Mouse (Mus musculus) CH12.LX (cell line): ENCODE measurements around the gene Nfatc2ip. TPM values are rescaled to one million over a fixed set of nuclear protein-coding genes. Genes with fewer than 3 reads are reported as not detected.
A peak's percentile ranks its signal among the peaks of the same experiment; 100 is the strongest.

ENCODE experiments used
- DNase-seq: peaks from one replicate; pipeline ENCODE4 v3.0.0-alpha.2; 2013; ENCODE audit errors: extremely low read depth
- H3K27ac ChIP-seq: 2 replicates; pipeline ENCODE4 v1.5.1; 2012; ENCODE audit warnings: low read depth, mild to moderate bottlenecking, control low read depth, moderate library complexity; ENCODE audit not compliant: insufficient read depth
- H3K27me3 ChIP-seq: replicated peaks from 2 replicates; pipeline ENCODE3; 2012; ENCODE audit warnings: inconsistent platforms
- H3K36me3 ChIP-seq, 2 experiments: replicated peaks in 1 of 2; 2 replicates each; pipeline versions ENCODE3 to v1.6.1; 2012; ENCODE audit warnings: inconsistent platforms in 1 of 2, low read length in 1 of 2, mild to moderate bottlenecking in 1 of 2, mixed read lengths in 1 of 2, moderate library complexity in 1 of 2; ENCODE audit not compliant: control insufficient read depth in 1 of 2, insufficient read depth in 1 of 2
- H3K4me1 ChIP-seq, 2 experiments: 2 replicates each; pipeline ENCODE4 v1.6.1; 2012; ENCODE audit warnings: inconsistent platforms in 1 of 2, moderate library complexity in 1 of 2; ENCODE audit not compliant: insufficient read depth in 2 of 2, control insufficient read depth in 1 of 2
- H3K4me2 ChIP-seq: 2 replicates; pipeline ENCODE4 v1.6.1; 2012; ENCODE audit warnings: low read depth, mild to moderate bottlenecking, control low read depth; ENCODE audit not compliant: poor library complexity, insufficient read depth, severe bottlenecking
- H3K4me3 ChIP-seq, 3 experiments: fragments of 150-350 bp in 1 of 3; sonication (generic) in 1 of 3; replicated peaks in 1 of 3; 2 replicates each; pipeline versions ENCODE3 to v1.5.1; 2011 to 2012; ENCODE audit warnings: low read depth in 2 of 3, low read length in 2 of 3, mild to moderate bottlenecking in 2 of 3, moderate library complexity in 2 of 3, control low read depth in 1 of 3, improper control_type of control experiment in 1 of 3, inconsistent platforms in 1 of 3, mixed read lengths in 1 of 3; ENCODE audit not compliant: poor library complexity in 1 of 3
- H3K79me2 ChIP-seq: replicated peaks from 2 replicates; pipeline ENCODE4 v1.6.1; 2012; ENCODE audit warnings: mild to moderate bottlenecking, moderate library complexity; ENCODE audit not compliant: control insufficient read depth, poor library complexity, insufficient read depth, severe bottlenecking; ENCODE audit errors: extremely low read depth
- H3K9ac ChIP-seq: 2 replicates; pipeline ENCODE4 v1.6.1; 2012; ENCODE audit warnings: low read depth, mild to moderate bottlenecking, control low read depth, moderate library complexity; ENCODE audit not compliant: insufficient read depth
- H3K9me3 ChIP-seq: replicated peaks from 2 replicates; pipeline ENCODE3; 2012; ENCODE audit warnings: low read length, inconsistent platforms, mixed read lengths
- CHD2 ChIP-seq: IDR thresholded peaks from 2 replicates; pipeline ENCODE4 v1.6.1; 2011; ENCODE audit warnings: low read length, improper control_type of control experiment
- CTCF ChIP-seq, 2 experiments: IDR thresholded peaks in 1 of 2; conservative IDR thresholded peaks in 1 of 2; 2 replicates each; pipeline ENCODE4 v1.5.1; 2011 to 2012; ENCODE audit warnings: low read depth in 2 of 2, low read length in 2 of 2, improper control_type of control experiment in 1 of 2, inconsistent platforms in 1 of 2, mild to moderate bottlenecking in 1 of 2, moderate library complexity in 1 of 2
- E2F4 ChIP-seq: IDR thresholded peaks from 2 replicates; pipeline ENCODE4 v1.6.1; 2011; ENCODE audit warnings: low read depth, low read length, improper control_type of control experiment; ENCODE audit not compliant: insufficient replicate concordance
- ETS1 ChIP-seq: conservative IDR thresholded peaks from 2 replicates; pipeline ENCODE4 v1.6.1; 2012; ENCODE audit warnings: low read depth, mild to moderate bottlenecking, inconsistent platforms, low read length, improper control_type of control experiment, moderate library complexity
- JUND ChIP-seq: conservative IDR thresholded peaks from 2 replicates; pipeline ENCODE4 v1.6.1; 2011; ENCODE audit warnings: low read depth, low read length, improper control_type of control experiment
- KAT2A ChIP-seq: IDR thresholded peaks from 2 replicates; pipeline ENCODE4 v1.6.1; 2012; ENCODE audit warnings: low read length, improper control_type of control experiment, inconsistent platforms; ENCODE audit not compliant: insufficient replicate concordance
- MAX ChIP-seq: IDR thresholded peaks from 2 replicates; pipeline ENCODE4 v1.6.1; 2011; ENCODE audit warnings: low read length, improper control_type of control experiment
- MAZ ChIP-seq: IDR thresholded peaks from 2 replicates; pipeline ENCODE4 v1.6.1; 2012; ENCODE audit warnings: low read depth, mild to moderate bottlenecking, inconsistent platforms, low read length, improper control_type of control experiment, moderate library complexity
- MEF2A ChIP-seq: IDR thresholded peaks from 2 replicates; pipeline ENCODE4 v1.6.1; 2014; ENCODE audit warnings: low read depth, mild to moderate bottlenecking, inconsistent platforms, low read length, improper control_type of control experiment, borderline replicate concordance
- MXI1 ChIP-seq: IDR thresholded peaks from 2 replicates; pipeline ENCODE4 v1.6.1; 2011; ENCODE audit warnings: mild to moderate bottlenecking, low read depth, low read length, improper control_type of control experiment
- PAX5 ChIP-seq: IDR thresholded peaks from 2 replicates; pipeline ENCODE4 v1.6.1; 2012; ENCODE audit warnings: low read length, inconsistent platforms, mixed read lengths
- POLR2AphosphoS2 ChIP-seq: IDR thresholded peaks from 2 replicates; pipeline ENCODE4 v1.6.1; 2011; ENCODE audit warnings: low read depth, low read length, improper control_type of control experiment
- RAD21 ChIP-seq: IDR thresholded peaks from 2 replicates; pipeline ENCODE4 v1.6.1; 2011; ENCODE audit warnings: low read depth, mild to moderate bottlenecking, low read length, improper control_type of control experiment, moderate library complexity
- SMC3 ChIP-seq: IDR thresholded peaks from 2 replicates; pipeline ENCODE4 v1.6.1; 2011; ENCODE audit warnings: low read depth, low read length, improper control_type of control experiment
- TCF12 ChIP-seq: IDR thresholded peaks from 2 replicates; pipeline ENCODE4 v1.6.1; 2014; ENCODE audit warnings: low read depth, mild to moderate bottlenecking, inconsistent platforms, low read length, improper control_type of control experiment
- dilution Hi-C: fragments of 300-500 bp; cut with MboI; formaldehyde crosslinking; loops from 2 replicates; pipeline ENCODE4 v1.14.3; 2020; ENCODE audit warnings: low sequenced_read_pairs; ENCODE audit not compliant: extremely low pct_unique_long_range_greater_than_20kb, extremely low pct_ligation_motif_present
- in situ Hi-C: fragments of 300-500 bp; cut with MboI; formaldehyde crosslinking; loops from 3 replicates; pipeline ENCODE4 v1.14.3; 2019; ENCODE audit warnings: low sequenced_read_pairs, low pct_ligation_motif_present, low pct_unique_long_range_greater_than_20kb, mixed read lengths
- polyA plus RNA-seq: library from polyadenylated mRNA; unstranded; fragments of >175 nt; gene quantifications from 2 replicates; pipeline ENCODE4 v1.2.1, GENCODE M21; 2012; ENCODE audit warnings: low read depth; ENCODE audit not compliant: insufficient read length
- total RNA-seq, 2 experiments: library from RNA; depleted of rRNA; stranded (reverse); fragments of 300-350 nt in 1 of 2; fragments of >200 nt in 1 of 2; gene quantifications; 2 replicates each; pipeline ENCODE4 v1.2.3; 2012 to 2014

The Nfatc2ip gene
- total and polyA plus RNA-seq, 3 experiments, result 7.8 to 15.0 (median 13.9) TPM

DNA sequence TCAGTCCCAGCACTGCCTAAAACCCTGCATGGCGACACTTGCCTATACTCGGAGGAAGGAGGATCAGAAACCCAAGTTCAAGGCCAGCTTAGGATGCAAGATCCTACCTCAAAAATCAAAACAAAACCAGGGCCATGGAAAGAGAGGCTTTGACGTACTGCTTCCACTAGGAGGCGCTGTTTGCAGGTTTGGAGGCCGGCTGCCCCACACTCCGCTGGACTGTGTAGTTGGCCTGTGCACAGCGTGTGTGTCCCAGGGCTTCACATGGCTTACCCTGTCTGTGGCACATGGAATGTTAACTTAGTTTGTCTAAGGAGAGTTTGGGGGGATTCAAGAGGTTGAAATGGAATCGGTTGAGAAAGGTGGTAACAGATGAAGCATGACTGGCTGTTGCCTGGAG lies 40.3 kb upstream of the Nfatc2ip start:
- dilution Hi-C loops (no loop called here), in situ Hi-C loops (loop anchor here (5.0 kb wide), 1 partner anchor 40 kb away; the partner anchor contains the start of gene Nfatc2ip)
- no peaks in the 10 kb centered on the region for H3K9me3 ChIP-seq
- peaks cover 0 to 14% of the 10 kb centered on the region in 2 experiments; a peak in 2 of 4 replicates for H3K4me1 ChIP-seq
- H3K36me3 ChIP-seq, result peaks cover 56 to 93% of the 10 kb centered on the region in 2 experiments
- H3K27me3 ChIP-seq, result no peaks in the 10 kb centered on the region
- DNase-seq, result peak; percentile 69
- H3K79me2 ChIP-seq, result no peaks in the 10 kb centered on the region
- H3K4me3 ChIP-seq, result no peak overlapping the region
- H3K9ac ChIP-seq, result no peak overlapping the region
- TF ChIP-seq MAX (no peak), PAX5 (no peak), RAD21 (peak; percentile 66), SMC3 (peak; percentile 83), CHD2 (no peak), MEF2A (no peak), CTCF (conservative IDR thresholded peaks at IDR 0.05 in 1 of 2, IDR thresholded peaks at IDR 0.05 in 1 of 2; ENCODE audit: low read depth in 2 of 2, low read length in 2 of 2) (peak; percentile 86 to 89), POLR2AphosphoS2 (no peak)
- no peak overlapping the region for H3K4me2 ChIP-seq
- H3K27ac ChIP-seq, result no peak overlapping the region

DNA sequence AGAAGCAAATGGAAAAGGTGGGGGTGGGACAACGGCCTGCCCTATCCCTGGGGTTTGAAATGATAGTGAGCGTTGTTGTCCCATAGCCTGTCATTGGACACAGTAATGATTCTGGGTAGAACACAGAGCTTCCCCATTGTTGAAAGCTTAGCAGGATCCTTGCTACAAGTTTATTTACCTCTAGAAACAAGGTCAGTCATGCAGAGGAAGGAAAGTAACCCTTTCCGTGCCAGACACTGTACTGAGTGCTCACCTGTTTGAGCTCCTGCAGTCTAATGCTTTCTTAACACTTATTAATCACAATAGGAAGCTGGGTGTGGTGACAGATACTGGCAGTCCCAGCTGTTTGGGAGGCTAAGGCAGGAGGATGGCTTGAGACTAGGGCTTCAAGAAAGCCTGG lies 39.3 kb upstream of the Nfatc2ip start:
- TF ChIP-seq E2F4 (no peak), KAT2A (no peak), TCF12 (no peak), ETS1 (no peak), CTCF (conservative IDR thresholded peaks at IDR 0.05 in 1 of 2, IDR thresholded peaks at IDR 0.05 in 1 of 2; ENCODE audit: low read depth in 2 of 2, low read length in 2 of 2) (no peak), RAD21 (no peak), JUND (no peak), MXI1 (no peak), MAZ (no peak)
- H3K27ac ChIP-seq, result no peak overlapping the region
- H3K4me2 ChIP-seq, result no peak overlapping the region
- H3K9ac ChIP-seq, result no peak overlapping the region
- dilution Hi-C loops (no loop called here), in situ Hi-C loops (loop anchor here (5.0 kb wide), 1 partner anchor 38 kb away; the partner anchor contains the start of gene Nfatc2ip)
- no peak for DNase-seq
- H3K79me2 ChIP-seq, result 0 out of 2 replicates have a peak, but pooled peaks cover 3% of the 10 kb centered on the region
- peaks cover 0 to 21% of the 10 kb centered on the region in 2 experiments; a peak in 2 of 4 replicates for H3K4me1 ChIP-seq
- peaks cover 60 to 94% of the 10 kb centered on the region in 2 experiments for H3K36me3 ChIP-seq
- no peaks in the 10 kb centered on the region for H3K27me3 ChIP-seq
- H3K4me3 ChIP-seq, result no peak overlapping the region
- no peaks in the 10 kb centered on the region for H3K9me3 ChIP-seq
